Mouse (Mus musculus): ENCODE data around the gene Myo1e. TPM values are rescaled to one million over a fixed set of nuclear protein-coding genes. Genes with fewer than 3 reads are reported as not detected.

Myo1e gene
- 12.2 and 15.6 TPM in 2 replicates for polyA plus RNA-seq (2015; fragmentation: Nextera tagmentation; extraction: Ambion mirVana)

GRCm38 (mm10) chr9:70207151-70207831 is at the start of gene Myo1e:
TSS of gene Myo1e (plus strand) at chr9:70207350.
- peak; percentile 94 for ATAC-seq (replicated peaks; ENCODE audit: extremely low read depth, insufficient read depth, low FRiP score)
- under 1% methylated on average over 43 of the region's 43 CpGs for WGBS

GRCm38 (mm10) chr9:70160071-70160470 is 47.1 kb upstream of the Myo1e start:
- ATAC-seq (replicated peaks; ENCODE audit: extremely low read depth, insufficient read depth, low FRiP score), result no peak
- 72% methylated on average over 10 of the region's 10 CpGs for WGBS
- Histone ChIP-seq H3K4me1 (ENCODE audit: control insufficient read depth, insufficient read depth, low read length) (no peaks in the 10 kb centered on the region), H3K9me3 (replicated peaks; ENCODE audit: control insufficient read depth, low read length) (no peaks in the 10 kb centered on the region), H3K36me3 (ENCODE audit: control insufficient read depth, insufficient read depth) (no peaks in the 10 kb centered on the region), H3K27ac (ENCODE audit: low read length) (no peak overlapping the region), H3K4me2 (ENCODE audit: low read depth, low read length) (no peak overlapping the region), H3K9ac (ENCODE audit: low read length) (no peak overlapping the region), H3K27me3 (ENCODE audit: control insufficient read depth, insufficient read depth, low read length) (no peaks in the 10 kb centered on the region), H3K4me3 (ENCODE audit: low read length) (no peak overlapping the region)

More at GRCm38 (mm10) chr9:70207151-70207831, at the start of gene Myo1e:
- Histone ChIP-seq H3K27me3 (ENCODE audit: control insufficient read depth, insufficient read depth, low read length) (no peaks in the 10 kb centered on the region), H3K9ac (ENCODE audit: low read length) (peak within 1 kb of the TSS; percentile 87), H3K27ac (ENCODE audit: low read length) (peak within 1 kb of the TSS; percentile 96), H3K36me3 (ENCODE audit: control insufficient read depth, insufficient read depth) (no peaks in the 10 kb centered on the region), H3K4me3 (ENCODE audit: low read length) (peak within 1 kb of the TSS; percentile 79), H3K4me2 (ENCODE audit: low read depth, low read length) (peak within 1 kb of the TSS; percentile 93), H3K4me1 (ENCODE audit: control insufficient read depth, insufficient read depth, low read length) (0 out of 2 replicates have a peak, but pooled peaks cover 3% of the 10 kb centered on the region), H3K9me3 (replicated peaks; ENCODE audit: control insufficient read depth, low read length) (0 out of 2 replicates have a peak, but pooled peaks cover 3% of the 10 kb centered on the region)

- Histone ChIP-seq H3K9me3 (replicated peaks; ENCODE audit: control insufficient read depth, low read length) (peaks cover 3% of the 10 kb centered on the region; the same call in 1 of the 2 replicates), H3K36me3 (ENCODE audit: control insufficient read depth, insufficient read depth) (no peaks in the 10 kb centered on the region), H3K27me3 (ENCODE audit: control insufficient read depth, insufficient read depth, low read length) (no peaks in the 10 kb centered on the region), H3K27ac (ENCODE audit: low read length) (no peak overlapping the region), H3K9ac (ENCODE audit: low read length) (no peak overlapping the region), H3K4me1 (ENCODE audit: control insufficient read depth, insufficient read depth, low read length) (no peaks in the 10 kb centered on the region), H3K4me2 (ENCODE audit: low read depth, low read length) (no peak overlapping the region), H3K4me3 (ENCODE audit: low read length) (no peak overlapping the region)
- no peak for ATAC-seq (replicated peaks; ENCODE audit: extremely low read depth, insufficient read depth, low FRiP score)
- 81% methylated on average over 7 of the region's 7 CpGs for WGBS
Measured at GRCm38 (mm10) chr9:70168973-70169372, 38.2 kb upstream of the Myo1e start.

- Histone ChIP-seq H3K4me1 (ENCODE audit: control insufficient read depth, insufficient read depth, low read length) (no peaks in the 10 kb centered on the region), H3K36me3 (ENCODE audit: control insufficient read depth, insufficient read depth) (no peaks in the 10 kb centered on the region), H3K9ac (ENCODE audit: low read length) (no peak overlapping the region), H3K9me3 (replicated peaks; ENCODE audit: control insufficient read depth, low read length) (no peaks in the 10 kb centered on the region), H3K4me2 (ENCODE audit: low read depth, low read length) (no peak overlapping the region), H3K27me3 (ENCODE audit: control insufficient read depth, insufficient read depth, low read length) (no peaks in the 10 kb centered on the region), H3K4me3 (ENCODE audit: low read length) (no peak overlapping the region), H3K27ac (ENCODE audit: low read length) (no peak overlapping the region)
- WGBS, result 66% methylated on average over 4 of the region's 4 CpGs
- no peak for ATAC-seq (replicated peaks; ENCODE audit: extremely low read depth, insufficient read depth, low FRiP score)
Measured at GRCm38 (mm10) chr9:70174291-70174848, 32.8 kb upstream of the Myo1e start.

GRCm38 (mm10) chr9:70174896-70175295 is 32.3 kb upstream of the Myo1e start:
- H3K4me1 ChIP-seq (ENCODE audit: control insufficient read depth, insufficient read depth, low read length), result no peaks in the 10 kb centered on the region
- ATAC-seq (replicated peaks; ENCODE audit: extremely low read depth, insufficient read depth, low FRiP score), result no peak
- 56% methylated on average over 6 of the region's 6 CpGs for WGBS
- H3K4me2 ChIP-seq (ENCODE audit: low read depth, low read length), result no peak overlapping the region
- no peak overlapping the region for H3K27ac ChIP-seq (ENCODE audit: low read length)
- H3K27me3 ChIP-seq (ENCODE audit: control insufficient read depth, insufficient read depth, low read length), result no peaks in the 10 kb centered on the region
- no peak overlapping the region for H3K4me3 ChIP-seq (ENCODE audit: low read length)
- no peak overlapping the region for H3K9ac ChIP-seq (ENCODE audit: low read length)
- no peaks in the 10 kb centered on the region for H3K9me3 ChIP-seq (replicated peaks; ENCODE audit: control insufficient read depth, low read length)
- no peaks in the 10 kb centered on the region for H3K36me3 ChIP-seq (ENCODE audit: control insufficient read depth, insufficient read depth)

- H3K4me1 ChIP-seq (ENCODE audit: control insufficient read depth, insufficient read depth, low read length), result no peaks in the 10 kb centered on the region
- H3K4me3 ChIP-seq (ENCODE audit: low read length), result no peak overlapping the region
- no peak overlapping the region for H3K27ac ChIP-seq (ENCODE audit: low read length)
- no peaks in the 10 kb centered on the region for H3K27me3 ChIP-seq (ENCODE audit: control insufficient read depth, insufficient read depth, low read length)
- no peak for ATAC-seq (replicated peaks; ENCODE audit: extremely low read depth, insufficient read depth, low FRiP score)
- H3K9ac ChIP-seq (ENCODE audit: low read length), result no peak overlapping the region
- 78% methylated on average over 3 of the region's 3 CpGs for WGBS
- no peak overlapping the region for H3K4me2 ChIP-seq (ENCODE audit: low read depth, low read length)
- no peaks in the 10 kb centered on the region for H3K9me3 ChIP-seq (replicated peaks; ENCODE audit: control insufficient read depth, low read length)
- H3K36me3 ChIP-seq (ENCODE audit: control insufficient read depth, insufficient read depth), result no peaks in the 10 kb centered on the region
Measured at GRCm38 (mm10) chr9:70176291-70176690, 30.9 kb upstream of the Myo1e start.

- Histone ChIP-seq H3K9ac (ENCODE audit: low read length) (no peak overlapping the region), H3K4me3 (ENCODE audit: low read length) (no peak overlapping the region), H3K27me3 (ENCODE audit: control insufficient read depth, insufficient read depth, low read length) (no peaks in the 10 kb centered on the region), H3K36me3 (ENCODE audit: control insufficient read depth, insufficient read depth) (no peaks in the 10 kb centered on the region), H3K27ac (ENCODE audit: low read length) (no peak overlapping the region), H3K9me3 (replicated peaks; ENCODE audit: control insufficient read depth, low read length) (no peaks in the 10 kb centered on the region), H3K4me1 (ENCODE audit: control insufficient read depth, insufficient read depth, low read length) (no peaks in the 10 kb centered on the region), H3K4me2 (ENCODE audit: low read depth, low read length) (no peak overlapping the region)
- 68% methylated on average over 12 of the region's 12 CpGs for WGBS
- ATAC-seq (replicated peaks; ENCODE audit: extremely low read depth, insufficient read depth, low FRiP score), result no peak
Measured at GRCm38 (mm10) chr9:70181719-70182118, 25.4 kb upstream of the Myo1e start.

GRCm38 (mm10) chr9:70182639-70183038 is 24.5 kb upstream of the Myo1e start:
- H3K9me3 ChIP-seq (replicated peaks; ENCODE audit: control insufficient read depth, low read length), result no peaks in the 10 kb centered on the region
- H3K36me3 ChIP-seq (ENCODE audit: control insufficient read depth, insufficient read depth), result no peaks in the 10 kb centered on the region
- no peak overlapping the region for H3K27ac ChIP-seq (ENCODE audit: low read length)
- H3K27me3 ChIP-seq (ENCODE audit: control insufficient read depth, insufficient read depth, low read length), result no peaks in the 10 kb centered on the region
- ATAC-seq (replicated peaks; ENCODE audit: extremely low read depth, insufficient read depth, low FRiP score), result no peak
- no peak overlapping the region for H3K4me3 ChIP-seq (ENCODE audit: low read length)
- no peak overlapping the region for H3K4me2 ChIP-seq (ENCODE audit: low read depth, low read length)
- H3K9ac ChIP-seq (ENCODE audit: low read length), result no peak overlapping the region
- WGBS, result 58% methylated on average over 7 of the region's 7 CpGs
- no peaks in the 10 kb centered on the region for H3K4me1 ChIP-seq (ENCODE audit: control insufficient read depth, insufficient read depth, low read length)

GRCm38 (mm10) chr9:70192336-70192735 is 14.8 kb upstream of the Myo1e start:
- Histone ChIP-seq H3K27me3 (ENCODE audit: control insufficient read depth, insufficient read depth, low read length) (no peaks in the 10 kb centered on the region), H3K9me3 (replicated peaks; ENCODE audit: control insufficient read depth, low read length) (no peaks in the 10 kb centered on the region), H3K4me3 (ENCODE audit: low read length) (no peak overlapping the region), H3K27ac (ENCODE audit: low read length) (no peak overlapping the region), H3K4me2 (ENCODE audit: low read depth, low read length) (no peak overlapping the region), H3K36me3 (ENCODE audit: control insufficient read depth, insufficient read depth) (no peaks in the 10 kb centered on the region), H3K4me1 (ENCODE audit: control insufficient read depth, insufficient read depth, low read length) (no peaks in the 10 kb centered on the region), H3K9ac (ENCODE audit: low read length) (no peak overlapping the region)
- ATAC-seq (replicated peaks; ENCODE audit: extremely low read depth, insufficient read depth, low FRiP score), result no peak
- 72% methylated on average over 5 of the region's 5 CpGs for WGBS

Data from heart, embryonic 16.5 days (tissue).